Mouse (Mus musculus): ENCODE results near the gene Gm5617. TPM values are rescaled to one million over a fixed set of nuclear protein-coding genes. Genes with fewer than 3 reads are reported as not detected.
"Not testable (repeated sequence)": the region's sequence is repeated elsewhere in the genome, so short reads cannot be mapped to it uniquely, and the experiment has no call there.

The Gm5617 gene
- polyA plus RNA-seq, 1 experiment from 2014 or later, result 72.3 TPM

GRCm38 (mm10) chr9:48531294-48531693 lies 36.1 kb downstream of the Gm5617 start:
- no peak for TF ChIP-seq CTCF (IDR thresholded peaks at IDR 0.05; ENCODE audit: low read depth)
- Histone ChIP-seq H3K9me3 (ENCODE audit: control insufficient read depth) (no peaks in the 10 kb centered on the region), H3K4me3 (ENCODE audit: low read depth, low read length) (no peak overlapping the region), H3K36me3 (ENCODE audit: control insufficient read depth, insufficient read depth) (no peaks in the 10 kb centered on the region), H3K27me3 (replicated peaks; ENCODE audit: control insufficient read depth, insufficient read depth, low read length) (no peaks in the 10 kb centered on the region), H3K9ac (ENCODE audit: low read depth, low read length) (no peak overlapping the region), H3K4me2 (replicated peaks; ENCODE audit: low read depth) (no peak overlapping the region), H3K27ac (ENCODE audit: low read depth, low read length) (no peak overlapping the region), H3K4me1 (replicated peaks; ENCODE audit: control insufficient read depth, insufficient read depth, low read length) (no peaks in the 10 kb centered on the region)
- ATAC-seq, result no peak
- 83% methylated on average over 4 of the region's 4 CpGs for WGBS

- Histone ChIP-seq H3K27me3 (replicated peaks; ENCODE audit: control insufficient read depth, insufficient read depth, low read length) (no peaks in the 10 kb centered on the region), H3K4me3 (ENCODE audit: low read depth, low read length) (no peak overlapping the region), H3K36me3 (ENCODE audit: control insufficient read depth, insufficient read depth) (no peaks in the 10 kb centered on the region), H3K4me2 (replicated peaks; ENCODE audit: low read depth) (no peak overlapping the region), H3K9me3 (ENCODE audit: control insufficient read depth) (no peaks in the 10 kb centered on the region), H3K4me1 (replicated peaks; ENCODE audit: control insufficient read depth, insufficient read depth, low read length) (no peaks in the 10 kb centered on the region), H3K9ac (ENCODE audit: low read depth, low read length) (no peak overlapping the region), H3K27ac (ENCODE audit: low read depth, low read length) (no peak overlapping the region)
- TF ChIP-seq CTCF (IDR thresholded peaks at IDR 0.05; ENCODE audit: low read depth), result no peak
- no peak for ATAC-seq
- 70% methylated on average over 3 of the region's 3 CpGs for WGBS
Measured at GRCm38 (mm10) chr9:48532203-48532602, 37.0 kb downstream of the Gm5617 start.

GRCm38 (mm10) chr9:48532730-48533129 lies 37.5 kb downstream of the Gm5617 start:
- Histone ChIP-seq H3K4me2 (replicated peaks; ENCODE audit: low read depth) (no peak overlapping the region), H3K27ac (ENCODE audit: low read depth, low read length) (no peak overlapping the region), H3K4me1 (replicated peaks; ENCODE audit: control insufficient read depth, insufficient read depth, low read length) (no peaks in the 10 kb centered on the region), H3K4me3 (ENCODE audit: low read depth, low read length) (no peak overlapping the region), H3K9me3 (ENCODE audit: control insufficient read depth) (no peaks in the 10 kb centered on the region), H3K36me3 (ENCODE audit: control insufficient read depth, insufficient read depth) (no peaks in the 10 kb centered on the region), H3K27me3 (replicated peaks; ENCODE audit: control insufficient read depth, insufficient read depth, low read length) (no peaks in the 10 kb centered on the region), H3K9ac (ENCODE audit: low read depth, low read length) (no peak overlapping the region)
- no peak for TF ChIP-seq CTCF (IDR thresholded peaks at IDR 0.05; ENCODE audit: low read depth)
- 89% methylated on average over 2 of the region's 2 CpGs for WGBS
- no peak for ATAC-seq

GRCm38 (mm10) chr9:48536414-48536813 lies 41.2 kb downstream of the Gm5617 start:
- TF ChIP-seq CTCF (IDR thresholded peaks at IDR 0.05; ENCODE audit: low read depth), result no peak
- Histone ChIP-seq H3K4me1 (replicated peaks; ENCODE audit: control insufficient read depth, insufficient read depth, low read length) (no peaks in the 10 kb centered on the region), H3K4me3 (ENCODE audit: low read depth, low read length) (no peak overlapping the region), H3K9ac (ENCODE audit: low read depth, low read length) (no peak overlapping the region), H3K9me3 (ENCODE audit: control insufficient read depth) (peaks cover 4% of the 10 kb centered on the region; the same call in 1 of the 2 replicates), H3K4me2 (replicated peaks; ENCODE audit: low read depth) (no peak overlapping the region), H3K36me3 (ENCODE audit: control insufficient read depth, insufficient read depth) (no peaks in the 10 kb centered on the region), H3K27ac (ENCODE audit: low read depth, low read length) (no peak overlapping the region), H3K27me3 (replicated peaks; ENCODE audit: control insufficient read depth, insufficient read depth, low read length) (0 out of 2 replicates have a peak, but pooled peaks cover 5% of the 10 kb centered on the region)
- WGBS, result 70% methylated on average over 1 of the region's 1 CpGs
- ATAC-seq, result no peak

GRCm38 (mm10) chr9:48537616-48538015 lies 42.4 kb downstream of the Gm5617 start:
- ATAC-seq, result not testable (repeated sequence)
- WGBS, result 39% methylated on average over 1 of the region's 1 CpGs

GRCm38 (mm10) chr9:48538044-48538645 lies 42.9 kb downstream of the Gm5617 start:
- Histone ChIP-seq H3K4me2 (replicated peaks; ENCODE audit: low read depth) (no peak overlapping the region), H3K27me3 (replicated peaks; ENCODE audit: control insufficient read depth, insufficient read depth, low read length) (0 out of 2 replicates have a peak, but pooled peaks cover 5% of the 10 kb centered on the region), H3K9me3 (ENCODE audit: control insufficient read depth) (peaks cover 11% of the 10 kb centered on the region; the same call in 1 of the 2 replicates), H3K27ac (ENCODE audit: low read depth, low read length) (no peak overlapping the region), H3K4me3 (ENCODE audit: low read depth, low read length) (no peak overlapping the region), H3K4me1 (replicated peaks; ENCODE audit: control insufficient read depth, insufficient read depth, low read length) (no peaks in the 10 kb centered on the region), H3K36me3 (ENCODE audit: control insufficient read depth, insufficient read depth) (no peaks in the 10 kb centered on the region), H3K9ac (ENCODE audit: low read depth, low read length) (no peak overlapping the region)
- WGBS, result 10% methylated on average over 17 of the region's 17 CpGs
- ATAC-seq, result no peak
- no peak for TF ChIP-seq CTCF (IDR thresholded peaks at IDR 0.05; ENCODE audit: low read depth)

More at GRCm38 (mm10) chr9:48537616-48538015, 42.4 kb downstream of the Gm5617 start:
- H3K27ac ChIP-seq (ENCODE audit: low read depth, low read length); H3K4me2 ChIP-seq (replicated peaks; ENCODE audit: low read depth); H3K4me1 ChIP-seq (replicated peaks; ENCODE audit: control insufficient read depth, insufficient read depth, low read length); H3K9ac ChIP-seq (ENCODE audit: low read depth, low read length); H3K36me3 ChIP-seq (ENCODE audit: control insufficient read depth, insufficient read depth); H3K9me3 ChIP-seq (ENCODE audit: control insufficient read depth); H3K27me3 ChIP-seq (replicated peaks; ENCODE audit: control insufficient read depth, insufficient read depth, low read length); H3K4me3 ChIP-seq (ENCODE audit: low read depth, low read length): not testable (repeated sequence)

All from intestine, postnatal 0 days (tissue).